Mouse (Mus musculus): Measurements from ENCODE around the gene Amt. TPM values are rescaled to one million over a fixed set of nuclear protein-coding genes. Genes with fewer than 3 reads are reported as not detected.
"Not testable (repeated sequence)": the region's sequence is repeated elsewhere in the genome, so short reads cannot be mapped to it uniquely, and the experiment has no call there.

Gene Amt
- total RNA-seq, 2 experiments from 2014 or later = 5.4 to 7.0 TPM

GRCm38 (mm10) chr9:108278697-108279450, 17.8 kb upstream of the Amt start:
- peak; percentile 40 to 60 for DNase-seq
- intact Hi-C loops (cut with DNase I) = no loop called here

- peak; percentile 87 to 91 for DNase-seq
- intact Hi-C loops (cut with DNase I) = loop anchor here (2.0 to 5.0 kb wide), 3 partner anchors 15 to 143 kb away; no protein-coding TSS in a partner anchor
Measured at GRCm38 (mm10) chr9:108280071-108280828, 16.4 kb upstream of the Amt start.

DNA sequence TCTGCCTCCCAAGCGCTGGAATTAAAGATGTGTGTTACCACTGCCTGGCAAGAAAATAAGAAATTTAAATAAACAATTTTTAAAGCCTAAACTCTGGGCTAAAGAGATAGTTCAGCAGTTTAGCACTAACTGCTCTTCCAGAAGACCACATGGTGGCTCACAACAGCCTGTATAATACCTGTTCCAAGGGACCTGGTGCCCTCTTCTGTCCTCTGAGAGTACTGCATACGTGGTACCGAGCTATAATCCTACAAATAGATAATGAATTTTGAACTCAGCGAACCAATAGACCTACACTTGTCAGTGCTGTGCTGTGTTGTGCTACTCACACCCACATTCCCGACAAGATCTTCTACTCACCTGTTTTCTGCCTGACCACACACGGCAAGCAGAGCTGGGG, 12.2 kb upstream of the Amt start:
- intact Hi-C loops (cut with DNase I) = loop anchor here (1.0 to 5.0 kb wide), 4 partner anchors 37 to 188 kb away; no protein-coding TSS in a partner anchor
- DNase-seq = peak; percentile 74 to 86

DNA sequence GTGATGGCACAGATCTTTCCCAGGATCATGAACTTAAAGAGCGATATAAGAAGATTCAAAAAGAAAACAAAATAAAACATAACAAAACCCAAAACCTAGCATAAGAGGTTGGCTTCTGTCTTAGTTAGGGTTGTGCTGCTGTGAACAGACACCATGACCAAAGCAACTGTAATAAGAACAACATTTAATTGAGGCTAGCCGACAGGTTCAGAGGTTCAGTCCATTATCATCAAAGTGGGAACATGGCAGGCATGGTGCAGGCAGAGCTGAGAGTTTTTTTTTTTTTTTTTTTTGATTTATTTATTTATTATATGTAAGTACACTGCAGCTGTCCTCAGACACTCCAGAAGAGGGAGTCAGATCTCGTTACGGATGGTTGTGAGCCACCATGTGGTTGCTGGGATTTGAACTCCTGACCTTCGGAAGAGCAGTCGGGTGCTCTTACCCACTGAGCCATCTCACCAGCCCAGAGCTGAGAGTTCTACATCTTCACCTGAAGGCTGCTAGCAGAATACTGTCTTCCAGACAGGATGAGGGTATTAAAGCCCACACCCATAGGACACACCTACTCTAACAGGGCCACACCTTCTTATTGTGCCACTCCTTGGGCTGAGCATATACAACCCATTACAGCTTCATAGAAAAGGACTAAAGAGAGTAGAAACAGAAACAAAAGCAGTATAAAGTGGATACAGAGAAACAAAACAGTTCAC, 9.0 kb upstream of the Amt start:
- intact Hi-C loops (cut with DNase I) = not testable (repeated sequence)

DNA sequence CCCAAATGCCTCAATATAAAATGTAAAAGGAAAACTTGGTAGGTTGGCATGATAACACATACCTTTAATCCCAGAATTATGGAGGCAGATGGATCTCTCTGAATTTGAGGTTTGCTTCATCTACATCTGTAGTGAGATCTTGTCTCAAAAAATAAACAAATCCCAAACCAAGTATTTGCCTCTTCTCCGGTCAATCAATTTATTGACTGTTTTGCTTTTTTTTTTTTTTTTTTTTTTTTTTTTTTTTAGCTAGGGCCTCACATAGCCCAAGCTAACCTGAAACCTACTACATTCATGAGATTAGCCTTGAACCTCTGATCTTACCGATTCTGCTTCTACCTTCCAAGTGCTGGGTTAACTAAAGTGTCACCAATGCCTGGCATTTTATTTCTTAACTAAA, 7.3 kb upstream of the Amt start:
- intact Hi-C loops (cut with DNase I) = no loop called here
- no peak for DNase-seq

More for the DNA sequence above, 9.0 kb upstream of the Amt start:
- DNase-seq = not testable (repeated sequence)

GRCm38 (mm10) chr9:108290016-108290750, 6.5 kb upstream of the Amt start, which contains the start of gene Nicn1:
Nicn1 (plus strand) TSS chr9:108290429.
- intact Hi-C loops (cut with DNase I) = loop anchor here (10.0 kb wide), 1 partner anchor 385 kb away; the partner anchor contains the start of gene Mst1r

DNA sequence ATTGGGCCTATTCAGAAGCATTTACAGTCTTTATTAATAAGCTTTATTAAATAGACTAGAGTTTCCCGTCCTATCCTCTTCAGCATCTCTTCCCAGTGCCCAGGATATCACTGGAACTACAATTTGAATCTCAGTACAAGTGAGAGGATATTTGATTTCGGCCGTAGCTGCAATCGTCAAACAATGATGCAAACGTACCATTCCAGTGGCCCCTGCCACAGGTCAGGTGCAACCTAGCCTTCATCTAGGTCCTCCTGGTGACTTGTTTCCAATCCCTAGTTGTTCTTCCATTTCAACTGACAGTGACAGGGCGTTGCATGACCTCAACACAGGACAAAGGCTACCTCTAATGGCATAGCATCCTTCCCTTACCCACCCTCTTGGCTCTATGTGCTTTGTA, 5.9 kb upstream of the Amt start:
- DNase-seq = no peak
- intact Hi-C loops (cut with DNase I) = loop anchor here (10.0 kb wide), 1 partner anchor 386 kb away; the partner anchor contains the start of gene Mst1r

More at GRCm38 (mm10) chr9:108290016-108290750, 6.5 kb upstream of the Amt start, which contains the start of gene Nicn1:
- peak; percentile 83 to 86 for DNase-seq

GRCm38 (mm10) chr9:108301853-108302252, 5.2 kb downstream of the Amt start:
- intact Hi-C loops (cut with DNase I) = no loop called here
- no peak for DNase-seq

- DNase-seq = no peak
- intact Hi-C loops (cut with DNase I) = no loop called here
Measured at GRCm38 (mm10) chr9:108304716-108305115, 8.1 kb downstream of the Amt start.

- intact Hi-C loops (cut with DNase I) = no loop called here
- peak; percentile 12 to 16 for DNase-seq
Measured at GRCm38 (mm10) chr9:108305170-108305569, 8.5 kb downstream of the Amt start.

DNA sequence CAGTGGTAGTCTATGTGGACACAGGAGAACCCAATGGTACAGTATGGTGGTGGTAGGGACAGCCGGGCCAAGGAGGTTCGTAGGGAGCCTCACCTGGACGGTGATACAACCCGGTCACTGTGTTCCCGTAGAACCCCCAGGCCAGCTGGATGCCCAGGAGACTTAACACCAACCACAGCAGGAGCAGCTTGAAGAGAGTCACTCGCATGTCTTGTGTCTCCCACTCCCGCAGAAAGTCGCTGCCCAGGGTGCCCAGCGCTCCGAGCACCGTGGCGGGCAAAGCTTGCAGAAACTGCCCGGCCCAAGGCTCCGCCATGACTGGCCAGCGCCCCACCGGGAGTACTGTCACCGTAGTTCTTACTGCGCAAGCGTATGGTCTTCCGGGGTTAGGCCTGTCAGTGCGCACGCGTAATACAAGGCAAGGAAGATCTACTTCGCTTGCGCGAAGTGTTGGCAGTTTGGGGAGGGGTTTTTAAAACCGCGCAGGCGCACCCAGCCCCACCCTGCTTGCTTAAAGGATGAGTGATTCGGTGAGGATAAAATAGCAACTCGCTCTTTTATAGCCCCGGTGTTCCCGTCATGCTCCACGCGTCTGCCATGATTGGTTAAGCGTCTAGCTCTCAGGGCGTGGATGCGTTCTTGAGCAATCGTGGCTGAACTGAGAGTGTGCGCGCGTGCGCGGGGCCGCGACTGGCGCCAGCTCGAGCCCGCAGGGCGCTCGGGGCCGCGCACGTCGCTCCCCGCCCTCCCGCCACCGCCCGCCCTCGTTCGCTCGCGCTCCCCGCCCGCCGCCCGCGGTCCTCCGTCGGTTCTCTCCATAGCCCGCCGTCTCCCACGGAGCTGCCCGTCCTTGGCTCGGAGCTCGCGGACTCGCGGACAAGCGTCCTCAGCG, 9.2 kb downstream of the Amt start, which contains the start of the genes Rhoa and Tcta:
Rhoa (plus strand) TSS at position 501 of the 892 bp plus-strand sequence.
Tcta (minus strand) TSS at position 532 of the 892 bp plus-strand sequence.
- intact Hi-C loops (cut with DNase I) = loop anchor here (2.0 kb wide), 1 partner anchor 33 kb away; the partner anchor contains the start of gene Gpx1
- DNase-seq = peak; percentile 96 to 97

- intact Hi-C loops (cut with DNase I) = loop anchor here (2.0 kb wide), 1 partner anchor 32 kb away; the partner anchor contains the start of gene Gpx1
- peak; percentile 87 to 91 for DNase-seq
Measured at GRCm38 (mm10) chr9:108306571-108306980, 9.9 kb downstream of the Amt start.

- no peak for DNase-seq
- intact Hi-C loops (cut with DNase I) = loop anchor here (2.0 kb wide), 1 partner anchor 32 kb away; the partner anchor contains the start of gene Gpx1
Measured at GRCm38 (mm10) chr9:108307021-108307807, 10.6 kb downstream of the Amt start.

GRCm38 (mm10) chr9:108308141-108308540, 11.5 kb downstream of the Amt start:
- no peak for DNase-seq
- intact Hi-C loops (cut with DNase I) = loop anchor here (2.0 kb wide), 1 partner anchor 39 kb away; the partner anchor contains the start of gene Usp4

DNA sequence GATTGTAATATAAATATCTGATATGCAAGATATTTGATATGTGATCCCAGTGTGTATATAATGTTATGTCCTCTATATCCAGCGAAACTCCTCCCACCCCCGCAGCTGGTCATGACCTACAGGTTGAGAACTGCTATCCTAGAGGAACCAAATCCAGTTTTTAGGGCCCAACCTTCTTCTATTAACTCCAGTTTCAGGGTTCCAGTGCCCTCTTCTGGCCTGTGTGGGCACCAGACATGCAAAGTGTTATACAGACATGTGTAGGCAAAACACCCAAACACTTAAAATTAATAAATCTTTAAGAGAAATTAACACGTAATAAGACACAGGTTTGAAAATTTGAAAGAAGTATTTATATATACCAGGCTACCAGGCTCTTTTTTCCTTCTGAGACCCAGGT, 20.9 kb downstream of the Amt start:
- peak in 1 of 2 experiments; percentile 18 for DNase-seq

GRCm38 (mm10) chr9:108318462-108318861, 21.8 kb downstream of the Amt start:
- intact Hi-C loops (cut with DNase I) = no loop called here
- no peak for DNase-seq

More for the DNA sequence above, 20.9 kb downstream of the Amt start:
- intact Hi-C loops (cut with DNase I) = no loop called here

DNA sequence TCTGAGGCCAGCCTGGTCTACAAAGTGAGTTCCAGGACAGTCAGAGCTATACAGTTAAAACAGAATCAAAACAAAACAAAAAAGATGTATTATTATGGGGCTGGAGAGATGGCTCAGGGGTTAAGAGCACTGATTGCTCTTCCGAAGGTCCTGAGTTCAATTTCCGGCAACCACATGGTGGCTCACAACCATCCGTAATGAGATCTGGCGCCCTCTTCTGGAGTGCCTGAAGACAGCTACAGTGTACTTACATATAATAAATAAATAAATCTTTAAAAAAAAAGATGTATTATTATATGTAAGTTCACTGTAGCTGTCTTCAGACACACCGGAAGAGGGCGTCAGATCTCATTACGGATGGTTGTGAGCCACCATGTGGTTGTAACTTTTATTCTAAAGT, 25.4 kb downstream of the Amt start:
- intact Hi-C loops (cut with DNase I); DNase-seq: not testable (repeated sequence)
